Mouse (Mus musculus): ENCODE results near the gene Gm21789. TPM values are rescaled to one million over a fixed set of nuclear protein-coding genes. Genes with fewer than 3 reads are reported as not detected.

Gm21789 gene
- not detected in 2 replicates for polyA plus RNA-seq (2015; fragmentation: Nextera tagmentation; extraction: Ambion mirVana)

GRCm38 (mm10) chrX:32941468-32941867 is at the start of gene Gm21789:
Gene Gm21789, plus strand, starts transcription at chrX:32941768.

DNA sequence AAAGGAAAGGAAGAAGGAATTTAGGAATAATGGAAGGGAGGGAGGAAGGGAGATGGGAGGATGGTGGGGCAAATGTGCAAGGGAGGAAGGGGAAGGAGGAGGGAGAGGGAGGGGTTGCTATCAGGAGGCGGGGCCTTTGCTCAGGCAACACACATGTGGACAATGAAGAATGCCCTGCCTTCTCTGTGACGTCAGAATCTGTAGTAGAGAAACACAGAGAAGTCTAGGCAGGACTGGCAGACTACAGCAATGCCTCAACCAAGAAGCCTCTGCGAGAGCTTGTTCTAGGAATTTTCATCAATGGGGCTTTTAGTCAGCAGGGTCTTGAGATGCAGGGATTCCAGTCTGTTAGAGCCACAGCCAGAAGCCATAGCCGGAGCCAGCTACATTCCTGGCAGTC is 47.2 kb upstream of the Gm21789 start, which contains the start of gene Btbd35f30:
TSS of gene Btbd35f30 (plus strand) at position 301 of the 400 bp plus-strand sequence.

DNA sequence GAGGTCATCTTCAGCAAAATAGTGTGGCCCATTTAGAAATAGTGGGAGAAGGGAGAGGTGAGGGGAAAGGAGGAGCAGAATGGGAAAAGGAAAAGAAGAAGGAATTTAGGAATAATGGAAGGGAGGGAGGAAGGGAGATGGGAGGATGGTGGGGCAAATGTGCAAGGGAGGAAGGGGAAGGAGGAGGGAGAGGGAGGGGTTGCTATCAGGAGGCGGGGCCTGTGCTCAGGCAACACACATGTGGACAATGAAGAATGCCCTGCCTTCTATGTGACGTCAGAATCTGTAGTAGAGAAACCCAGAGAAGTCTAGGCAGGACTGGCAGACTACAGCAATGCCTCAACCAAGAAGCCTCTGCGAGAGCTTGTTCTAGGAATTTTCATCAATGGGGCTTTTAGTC is 32.0 kb downstream of the Gm21789 start, which contains the start of gene Btbd35f5:
TSS of gene Btbd35f5 (plus strand) at position 301 of the 400 bp plus-strand sequence.

Other genes starting within 250 kb of the Gm21789 start
- not detected in 2 replicates for gene Btbd35f21, start 215.7 kb upstream of the Gm21789 start, polyA plus RNA-seq (2015; fragmentation: Nextera tagmentation; extraction: Ambion mirVana)
- gene Btbd35f30, start 47.1 kb upstream of the Gm21789 start, polyA plus RNA-seq (2015; fragmentation: Nextera tagmentation; extraction: Ambion mirVana), result not detected in 2 replicates
- gene Btbd35f5, start 32.1 kb downstream of the Gm21789 start, polyA plus RNA-seq (2015; fragmentation: Nextera tagmentation; extraction: Ambion mirVana), result not detected in 2 replicates

Data from skeletal muscle tissue, postnatal 0 days (tissue).